Mouse (Mus musculus) liver, adult 2 months (tissue): ENCODE measurements around the gene Nlgn1.
"Not testable (repeated sequence)": the region's sequence is repeated elsewhere in the genome, so short reads cannot be mapped to it uniquely, and the experiment has no call there.

Experiments used
- CTCF ChIP-seq: fragments of 200-500 bp; IDR thresholded peaks from 2 replicates; pipeline ENCODE4 v1.5.1; 2011; ENCODE audit warnings: low read depth, low read length, control low read depth
- POLR2A ChIP-seq: fragments of 200-500 bp; IDR thresholded peaks from 2 replicates; pipeline ENCODE4 v1.6.1; 2011; ENCODE audit warnings: low read length, control low read depth; ENCODE audit not compliant: insufficient read depth; ENCODE audit errors: extremely low read depth

DNA sequence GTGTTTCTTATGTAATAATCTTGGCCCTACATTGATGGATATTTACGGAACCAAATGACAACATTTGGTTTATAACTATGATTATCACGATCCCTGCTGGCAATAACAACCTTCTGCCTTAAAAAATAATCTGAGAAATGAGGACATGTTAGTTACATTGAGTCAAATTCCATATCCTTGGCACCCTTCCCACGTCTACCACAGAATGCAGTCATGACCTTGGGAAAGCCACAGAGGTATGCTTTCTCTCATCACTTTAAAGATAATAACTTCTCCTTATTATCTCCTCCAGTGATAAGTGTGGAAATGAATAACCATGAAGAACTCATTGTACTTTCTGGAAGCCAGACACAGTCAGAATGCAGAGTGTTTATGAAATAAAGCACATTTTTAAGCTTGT is 808.0 kb downstream of the Nlgn1 start:
- not testable (repeated sequence) for TF ChIP-seq CTCF, POLR2A
